Mouse (Mus musculus): ENCODE measurements at regions not wholly inside any gene's neighbourhood (a gene's known extent, or its start where the extent isn't known, plus 50 kb on each side); places are given as distances from the start of the nearest gene placed in this dataset.

DNA sequence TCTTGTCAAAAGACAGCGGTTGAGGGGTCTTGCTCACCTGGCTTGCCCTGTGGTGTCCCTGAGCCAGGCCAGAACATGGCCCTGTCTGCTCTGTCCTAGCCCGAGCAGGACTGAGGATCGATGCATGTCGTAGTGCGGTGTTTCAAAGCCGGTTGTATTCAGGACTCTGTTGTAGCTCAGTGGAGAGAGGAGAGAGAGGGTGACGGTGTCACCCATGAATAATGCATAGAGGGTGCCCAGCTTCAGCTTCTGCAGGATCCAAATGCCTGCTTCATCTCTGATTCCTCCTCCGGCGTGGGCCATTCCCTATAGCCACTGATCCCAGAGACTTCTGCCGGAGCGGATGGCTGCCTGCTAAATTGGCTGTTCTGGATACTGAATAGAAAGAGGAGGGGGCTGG is 126.7 kb upstream of the Cadm1 start:
- no peaks in the 10 kb centered on the region for H3K9me3 ChIP-seq (ENCODE audit: control insufficient read depth, low read length)
- H3K36me3 ChIP-seq (replicated peaks; ENCODE audit: control insufficient read depth, insufficient read depth) = no peaks in the 10 kb centered on the region
- H3K4me1 ChIP-seq (replicated peaks; ENCODE audit: control insufficient read depth, insufficient read depth, low read length) = peaks cover 6% of the 10 kb centered on the region; the same call in 1 of the 2 replicates
- DNase-seq (ENCODE audit: low spot score) (no peak), ATAC-seq (ENCODE audit: low FRiP score) (no peak)
- H3K9ac ChIP-seq = no peak overlapping the region
- H3K4me3 ChIP-seq (replicated peaks; ENCODE audit: low read length) = no peak overlapping the region
- H3K4me2 ChIP-seq (replicated peaks) = no peak overlapping the region
- H3K27me3 ChIP-seq (ENCODE audit: control insufficient read depth, insufficient read depth, low read length) = no peaks in the 10 kb centered on the region; the same call in 1 of the 2 replicates
- H3K27ac ChIP-seq = no peak overlapping the region
- 47% methylated on average over 11 of the region's 11 CpGs for WGBS

DNA sequence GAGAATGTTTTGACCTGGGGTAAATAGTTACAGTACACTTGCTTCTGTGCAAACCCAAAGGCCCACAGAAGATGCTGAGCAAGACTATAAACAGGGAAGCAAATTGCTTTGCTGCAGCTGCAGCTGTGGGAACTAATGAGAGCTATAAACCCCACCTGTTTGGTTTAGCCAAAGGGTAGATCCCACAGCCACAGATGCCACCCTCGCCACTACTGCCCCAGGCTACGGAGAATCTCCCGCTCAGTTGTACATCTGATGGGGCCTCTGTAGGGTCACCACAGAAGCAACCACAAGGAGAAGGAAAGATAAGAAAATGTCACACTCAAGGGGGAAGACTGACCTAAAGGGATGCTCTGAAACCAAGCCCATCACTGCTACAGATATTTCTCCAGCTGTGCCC is 125.2 kb upstream of the Cadm1 start:
- no peak for ATAC-seq (ENCODE audit: low FRiP score)
- no peak overlapping the region for H3K27ac ChIP-seq
- WGBS = 36% methylated on average over 3 of the region's 3 CpGs

DNA sequence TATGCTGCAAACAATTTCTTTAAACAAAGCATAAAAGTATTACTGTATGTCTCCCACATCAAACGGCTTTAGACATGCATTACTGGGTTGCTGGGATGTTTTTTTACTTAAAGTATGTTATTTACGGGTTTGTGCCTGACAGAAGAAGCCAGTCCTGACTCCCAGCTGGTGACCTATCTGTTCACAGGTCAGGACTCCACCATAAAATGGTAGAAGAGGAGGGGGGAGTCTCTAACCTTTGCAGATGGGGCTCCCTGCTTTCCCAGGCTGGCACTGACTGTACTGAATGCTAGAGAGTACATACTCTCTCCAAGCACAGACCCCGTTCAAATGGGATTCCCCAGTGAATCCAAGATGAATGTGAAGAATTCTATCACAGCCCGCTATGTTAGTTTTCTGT is 124.4 kb upstream of the Cadm1 start:
- Histone ChIP-seq H3K36me3 (replicated peaks; ENCODE audit: control insufficient read depth, insufficient read depth) (no peaks in the 10 kb centered on the region), H3K9ac (no peak overlapping the region), H3K27ac (no peak overlapping the region), H3K4me1 (replicated peaks; ENCODE audit: control insufficient read depth, insufficient read depth, low read length) (peaks cover 6% of the 10 kb centered on the region; the same call in 1 of the 2 replicates), H3K27me3 (ENCODE audit: control insufficient read depth, insufficient read depth, low read length) (no peaks in the 10 kb centered on the region; the same call in 1 of the 2 replicates), H3K9me3 (ENCODE audit: control insufficient read depth, low read length) (no peaks in the 10 kb centered on the region), H3K4me2 (replicated peaks) (no peak overlapping the region), H3K4me3 (replicated peaks; ENCODE audit: low read length) (no peak overlapping the region)
- ATAC-seq (ENCODE audit: low FRiP score) = no peak
- no peak for DNase-seq (ENCODE audit: low spot score)
- 49% methylated on average over 4 of the region's 4 CpGs for WGBS

More for the DNA sequence above, 125.2 kb upstream of the Cadm1 start:
- Histone ChIP-seq H3K36me3 (replicated peaks; ENCODE audit: control insufficient read depth, insufficient read depth) (no peaks in the 10 kb centered on the region), H3K4me1 (replicated peaks; ENCODE audit: control insufficient read depth, insufficient read depth, low read length) (peaks cover 6% of the 10 kb centered on the region; the same call in 1 of the 2 replicates), H3K27me3 (ENCODE audit: control insufficient read depth, insufficient read depth, low read length) (no peaks in the 10 kb centered on the region; the same call in 1 of the 2 replicates), H3K9ac (no peak overlapping the region), H3K9me3 (ENCODE audit: control insufficient read depth, low read length) (no peaks in the 10 kb centered on the region), H3K4me3 (replicated peaks; ENCODE audit: low read length) (no peak overlapping the region), H3K4me2 (replicated peaks) (no peak overlapping the region)
- DNase-seq (ENCODE audit: low spot score) = no peak

DNA sequence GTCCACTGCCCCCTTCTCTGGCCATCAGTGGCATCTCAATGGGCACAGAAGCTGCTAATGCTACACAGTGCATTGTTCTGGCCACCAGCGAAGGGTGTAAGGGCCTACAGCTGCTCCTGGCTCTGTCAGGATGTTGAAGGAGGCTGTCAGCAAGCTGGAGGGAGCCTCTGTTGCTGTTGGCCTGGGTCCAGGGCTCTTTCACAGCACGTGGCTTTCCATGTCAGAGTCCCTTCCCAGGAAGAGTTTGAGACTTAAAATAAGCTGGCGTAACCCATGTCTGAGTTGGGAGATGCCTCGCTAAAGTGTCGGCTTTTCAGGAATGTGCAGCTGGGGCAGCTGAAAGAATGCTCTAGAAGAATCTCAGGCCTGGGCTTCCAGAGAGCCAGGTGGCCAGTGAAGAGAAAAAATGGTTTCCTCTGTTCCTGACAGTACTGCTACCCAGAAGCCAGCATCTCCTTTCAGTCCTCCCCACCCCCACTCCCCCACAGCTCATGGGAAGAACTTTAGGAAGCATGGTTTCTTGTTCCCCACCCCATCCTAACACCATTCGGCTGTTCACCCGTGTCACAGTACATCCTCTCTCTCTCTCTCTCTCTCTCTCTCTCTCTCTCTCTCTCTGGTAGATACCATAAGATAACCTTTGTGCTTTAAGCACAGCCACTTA is 122.8 kb upstream of the Cadm1 start:
- Histone ChIP-seq H3K9ac (no peak overlapping the region), H3K4me1 (replicated peaks; ENCODE audit: control insufficient read depth, insufficient read depth, low read length) (peaks cover 6% of the 10 kb centered on the region; the same call in 1 of the 2 replicates), H3K9me3 (ENCODE audit: control insufficient read depth, low read length) (no peaks in the 10 kb centered on the region), H3K27ac (no peak overlapping the region), H3K4me2 (replicated peaks) (no peak overlapping the region), H3K4me3 (replicated peaks; ENCODE audit: low read length) (no peak overlapping the region), H3K36me3 (replicated peaks; ENCODE audit: control insufficient read depth, insufficient read depth) (no peaks in the 10 kb centered on the region), H3K27me3 (ENCODE audit: control insufficient read depth, insufficient read depth, low read length) (no peaks in the 10 kb centered on the region; the same call in none of the 2 replicates)
- 42% methylated on average over 7 of the region's 7 CpGs for WGBS
- DNase-seq (ENCODE audit: low spot score) (peak; percentile 63), ATAC-seq (ENCODE audit: low FRiP score) (peak; percentile 48; the same call in 1 of the 2 replicates)

DNA sequence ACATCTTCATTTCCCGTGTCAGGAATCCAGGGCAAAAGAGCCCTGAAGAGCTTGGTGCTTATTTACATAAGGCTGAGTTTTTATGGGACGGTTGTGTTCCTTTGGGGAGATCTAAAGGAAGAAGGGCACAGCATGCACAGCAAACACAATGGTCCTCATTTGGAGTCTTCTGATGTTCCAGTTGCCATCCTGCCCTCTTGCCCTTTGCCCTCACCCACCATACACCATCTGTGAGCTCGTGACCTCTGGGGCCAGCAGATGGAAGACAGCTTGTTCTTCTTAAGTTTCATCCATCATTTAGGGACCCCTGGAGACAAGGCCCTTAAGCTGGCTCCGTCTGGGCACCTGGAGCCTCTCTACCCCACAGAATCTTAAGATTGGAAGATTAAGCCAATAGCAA is 121.9 kb upstream of the Cadm1 start:
- no peaks in the 10 kb centered on the region; the same call in 1 of the 2 replicates for H3K27me3 ChIP-seq (ENCODE audit: control insufficient read depth, insufficient read depth, low read length)
- no peaks in the 10 kb centered on the region for H3K9me3 ChIP-seq (ENCODE audit: control insufficient read depth, low read length)
- WGBS = 19% methylated on average over 4 of the region's 4 CpGs
- H3K4me1 ChIP-seq (replicated peaks; ENCODE audit: control insufficient read depth, insufficient read depth, low read length) = peaks cover 6% of the 10 kb centered on the region; the same call in 1 of the 2 replicates
- H3K27ac ChIP-seq = no peak overlapping the region
- ATAC-seq (ENCODE audit: low FRiP score) (no peak), DNase-seq (ENCODE audit: low spot score) (no peak)
- H3K9ac ChIP-seq = no peak overlapping the region
- H3K4me2 ChIP-seq (replicated peaks) = no peak overlapping the region
- no peak overlapping the region for H3K4me3 ChIP-seq (replicated peaks; ENCODE audit: low read length)
- H3K36me3 ChIP-seq (replicated peaks; ENCODE audit: control insufficient read depth, insufficient read depth) = no peaks in the 10 kb centered on the region

DNA sequence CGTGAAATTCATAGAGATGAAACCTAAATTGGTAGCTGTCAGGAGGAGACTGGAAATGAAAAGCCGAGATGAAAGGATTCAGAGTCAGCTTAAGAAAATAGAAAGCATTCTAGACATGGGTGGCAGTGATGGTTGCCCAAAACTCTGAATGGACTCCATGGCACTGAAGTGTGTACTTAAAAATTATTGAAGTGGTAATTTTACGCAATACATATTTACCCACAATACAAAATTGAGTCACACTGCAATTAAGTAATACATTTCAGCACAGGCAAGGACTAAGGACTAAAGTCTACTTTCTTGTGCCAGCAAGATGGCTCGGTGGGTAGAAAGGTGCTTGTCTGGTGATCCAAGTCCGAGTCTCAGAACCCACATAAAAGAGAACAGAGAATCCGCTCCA is 120.4 kb upstream of the Cadm1 start:
- Histone ChIP-seq H3K4me3 (replicated peaks; ENCODE audit: low read length) (no peak overlapping the region), H3K36me3 (replicated peaks; ENCODE audit: control insufficient read depth, insufficient read depth) (no peaks in the 10 kb centered on the region), H3K4me2 (replicated peaks) (no peak overlapping the region), H3K4me1 (replicated peaks; ENCODE audit: control insufficient read depth, insufficient read depth, low read length) (peaks cover 6% of the 10 kb centered on the region; the same call in 1 of the 2 replicates), H3K9me3 (ENCODE audit: control insufficient read depth, low read length) (no peaks in the 10 kb centered on the region), H3K27ac (no peak overlapping the region), H3K27me3 (ENCODE audit: control insufficient read depth, insufficient read depth, low read length) (no peaks in the 10 kb centered on the region; the same call in 1 of the 2 replicates), H3K9ac (no peak overlapping the region)
- ATAC-seq (ENCODE audit: low FRiP score) = no peak
- 89% methylated on average over 6 of the region's 6 CpGs for WGBS
- DNase-seq (ENCODE audit: low spot score) = no peak

DNA sequence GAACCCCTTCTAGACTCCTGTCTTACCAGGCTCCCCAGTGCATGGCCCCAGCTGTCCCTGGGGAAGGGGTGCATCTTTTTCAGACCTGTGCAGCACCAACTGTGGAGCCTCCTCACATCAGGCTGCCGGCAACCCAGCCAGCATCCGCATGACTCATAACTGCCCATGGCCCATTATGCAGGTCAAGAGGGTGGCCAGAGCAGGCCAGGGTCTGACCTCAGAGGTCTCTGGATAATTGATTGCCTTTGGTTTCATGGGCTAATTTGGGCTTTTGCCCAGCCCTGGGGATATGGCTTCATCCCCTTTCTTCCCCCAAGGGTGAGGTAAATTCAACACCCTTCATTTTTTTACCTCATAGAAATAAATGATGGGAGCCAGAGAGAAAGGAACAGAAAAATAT is 117.2 kb upstream of the Cadm1 start:
- Histone ChIP-seq H3K27me3 (ENCODE audit: control insufficient read depth, insufficient read depth, low read length) (no peaks in the 10 kb centered on the region; the same call in 1 of the 2 replicates), H3K9ac (no peak overlapping the region), H3K4me2 (replicated peaks) (no peak overlapping the region), H3K4me3 (replicated peaks; ENCODE audit: low read length) (no peak overlapping the region), H3K36me3 (replicated peaks; ENCODE audit: control insufficient read depth, insufficient read depth) (no peaks in the 10 kb centered on the region), H3K4me1 (replicated peaks; ENCODE audit: control insufficient read depth, insufficient read depth, low read length) (peaks cover 6% of the 10 kb centered on the region; the same call in 1 of the 2 replicates), H3K27ac (no peak overlapping the region), H3K9me3 (ENCODE audit: control insufficient read depth, low read length) (no peaks in the 10 kb centered on the region)
- ATAC-seq (ENCODE audit: low FRiP score) (no peak), DNase-seq (ENCODE audit: low spot score) (no peak)
- WGBS = 44% methylated on average over 2 of the region's 2 CpGs

DNA sequence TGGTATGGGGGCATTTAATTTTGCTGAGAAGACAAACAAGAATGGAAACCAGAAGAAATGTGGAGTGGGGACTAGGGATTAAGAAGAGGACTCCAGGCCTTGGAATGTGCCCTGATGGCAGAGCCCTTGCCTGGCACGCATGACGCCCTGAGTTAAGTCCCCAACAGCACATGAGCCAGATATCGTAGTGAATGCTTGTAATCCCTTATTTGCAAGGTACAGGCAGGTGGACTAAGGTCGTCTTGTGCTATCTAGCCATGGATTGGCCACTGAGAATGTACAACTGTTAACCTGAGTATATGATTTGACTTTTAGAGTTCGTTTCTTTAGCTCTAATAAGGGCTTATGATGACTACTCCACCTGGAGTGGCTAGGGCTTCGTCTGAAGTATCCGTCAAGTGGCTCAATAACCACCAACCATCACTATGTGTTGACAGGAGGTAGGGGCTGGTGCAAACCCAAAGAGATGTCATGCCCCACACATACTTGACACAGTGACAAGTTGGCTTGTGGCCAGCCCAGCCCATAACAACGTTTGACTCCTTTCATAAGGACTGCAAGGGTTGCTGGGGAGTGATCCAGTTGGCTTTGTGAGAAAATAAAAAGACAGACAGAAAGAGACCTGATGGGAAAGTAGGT is 115.5 kb upstream of the Cadm1 start:
- ATAC-seq (ENCODE audit: low FRiP score) (no peak), DNase-seq (ENCODE audit: low spot score) (no peak)
- H3K4me2 ChIP-seq (replicated peaks) = no peak overlapping the region
- peaks cover 6% of the 10 kb centered on the region; the same call in 1 of the 2 replicates for H3K4me1 ChIP-seq (replicated peaks; ENCODE audit: control insufficient read depth, insufficient read depth, low read length)
- H3K36me3 ChIP-seq (replicated peaks; ENCODE audit: control insufficient read depth, insufficient read depth) = no peaks in the 10 kb centered on the region
- 82% methylated on average over 8 of the region's 8 CpGs for WGBS
- no peaks in the 10 kb centered on the region for H3K9me3 ChIP-seq (ENCODE audit: control insufficient read depth, low read length)
- no peak overlapping the region for H3K4me3 ChIP-seq (replicated peaks; ENCODE audit: low read length)
- no peaks in the 10 kb centered on the region; the same call in 1 of the 2 replicates for H3K27me3 ChIP-seq (ENCODE audit: control insufficient read depth, insufficient read depth, low read length)
- no peak overlapping the region for H3K9ac ChIP-seq
- no peak overlapping the region for H3K27ac ChIP-seq

DNA sequence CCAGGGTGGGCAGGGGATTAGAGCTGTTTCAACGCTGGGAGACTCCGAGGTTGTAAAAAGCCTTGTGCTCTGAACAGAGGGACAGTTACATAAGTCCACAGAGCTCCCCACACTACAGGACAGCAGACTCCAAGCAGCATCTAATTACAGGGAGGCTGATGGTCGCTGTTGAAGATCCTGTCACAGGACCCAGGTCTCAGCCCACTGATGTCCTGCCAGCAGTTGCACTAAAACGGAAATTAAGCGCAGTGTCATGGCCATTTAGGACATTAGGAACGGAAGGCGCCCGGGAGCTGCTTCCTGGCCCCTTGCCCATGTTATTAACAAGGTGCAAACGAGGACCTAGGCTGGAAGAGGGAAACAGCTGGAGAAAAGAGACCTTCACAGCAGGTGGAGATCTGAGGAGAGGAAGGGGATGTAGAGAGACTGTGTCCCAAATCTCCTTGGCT is 107.8 kb upstream of the Cadm1 start:
- 35% methylated on average over 9 of the region's 9 CpGs for WGBS
- ATAC-seq (ENCODE audit: low FRiP score) (no peak), DNase-seq (ENCODE audit: low spot score) (no peak)
- H3K4me3 ChIP-seq (replicated peaks; ENCODE audit: low read length) = no peak overlapping the region
- H3K4me1 ChIP-seq (replicated peaks; ENCODE audit: control insufficient read depth, insufficient read depth, low read length) = peaks cover 15% of the 10 kb centered on the region
- no peaks in the 10 kb centered on the region for H3K27me3 ChIP-seq (ENCODE audit: control insufficient read depth, insufficient read depth, low read length)
- H3K4me2 ChIP-seq (replicated peaks) = no peak overlapping the region
- H3K9me3 ChIP-seq (ENCODE audit: control insufficient read depth, low read length) = no peaks in the 10 kb centered on the region
- H3K36me3 ChIP-seq (replicated peaks; ENCODE audit: control insufficient read depth, insufficient read depth) = no peaks in the 10 kb centered on the region
- H3K27ac ChIP-seq = 0 out of 2 replicates have a peak overlapping the region, but pooled peaks have one; percentile 14
- no peak overlapping the region for H3K9ac ChIP-seq

Measured in hindbrain, embryonic 14.5 days (tissue).